Mouse (Mus musculus) frontal cortex, postnatal 14 days (tissue): Measurements from ENCODE around the gene Best2.

Experiments
- DNase-seq, 2 experiments: peaks; one replicate each; pipeline ENCODE4 v3.0.0; 2022; ENCODE audit warnings: low spot score in 2 of 2

The Best2 gene

GRCm38 (mm10) chr8:85023846-85024245, 9.5 kb upstream of the Best2 start:
- no peak for DNase-seq

GRCm38 (mm10) chr8:85021514-85022055, 7.3 kb upstream of the Best2 start:
- DNase-seq: no peak

GRCm38 (mm10) chr8:85017209-85017608, 2.9 kb upstream of the Best2 start:
- DNase-seq: no peak

GRCm38 (mm10) chr8:85016724-85017123, 2.4 kb upstream of the Best2 start:
- no peak for DNase-seq

GRCm38 (mm10) chr8:85013230-85013840, 996 bp downstream of the Best2 start:
- DNase-seq: peak; percentile 58 to 73

- DNase-seq: no peak
Measured at GRCm38 (mm10) chr8:85011242-85011641, 3.1 kb downstream of the Best2 start.

- no peak for DNase-seq
Measured at GRCm38 (mm10) chr8:85007686-85008085, 6.6 kb downstream of the Best2 start.

- peak; percentile 76 to 87 for DNase-seq
Measured at GRCm38 (mm10) chr8:84997649-84998295, 16.6 kb downstream of the Best2 start.

GRCm38 (mm10) chr8:84996978-84997377, 17.4 kb downstream of the Best2 start:
- DNase-seq: no peak

- DNase-seq: no peak
Measured at GRCm38 (mm10) chr8:84995680-84996079, 18.7 kb downstream of the Best2 start.

GRCm38 (mm10) chr8:84994375-84994774, 20.0 kb downstream of the Best2 start:
- no peak for DNase-seq

- DNase-seq: no peak
Measured at GRCm38 (mm10) chr8:84990836-84991235, 23.5 kb downstream of the Best2 start.

GRCm38 (mm10) chr8:84990349-84990748, 24.0 kb downstream of the Best2 start, which contains the start of gene Hook2:
Gene Hook2 (plus strand): TSS chr8:84990603.
- peak; percentile 96 to 97 for DNase-seq

GRCm38 (mm10) chr8:84989810-84990209, 24.5 kb downstream of the Best2 start:
- peak; percentile 83 to 88 for DNase-seq

GRCm38 (mm10) chr8:84989311-84989731, 25.0 kb downstream of the Best2 start:
- DNase-seq: no peak

GRCm38 (mm10) chr8:84987903-84988302, 26.4 kb downstream of the Best2 start:
- DNase-seq: no peak

GRCm38 (mm10) chr8:84987388-84987787, 26.9 kb downstream of the Best2 start:
- DNase-seq: no peak

GRCm38 (mm10) chr8:84986379-84986945, 27.9 kb downstream of the Best2 start:
- DNase-seq: no peak

- DNase-seq: peak; percentile 90 to 92
Measured at GRCm38 (mm10) chr8:84985684-84986378, 28.5 kb downstream of the Best2 start.

GRCm38 (mm10) chr8:84985049-84985683, 29.2 kb downstream of the Best2 start:
- DNase-seq: no peak

GRCm38 (mm10) chr8:84984294-84985048, 29.9 kb downstream of the Best2 start:
- DNase-seq: no peak
